Mouse (Mus musculus): ENCODE results near the gene Prex1. TPM values are rescaled to one million over a fixed set of nuclear protein-coding genes. Genes with fewer than 3 reads are reported as not detected.

The Prex1 gene
- polyA plus RNA-seq, 1 experiment from 2014 or later: 35.2 TPM

DNA sequence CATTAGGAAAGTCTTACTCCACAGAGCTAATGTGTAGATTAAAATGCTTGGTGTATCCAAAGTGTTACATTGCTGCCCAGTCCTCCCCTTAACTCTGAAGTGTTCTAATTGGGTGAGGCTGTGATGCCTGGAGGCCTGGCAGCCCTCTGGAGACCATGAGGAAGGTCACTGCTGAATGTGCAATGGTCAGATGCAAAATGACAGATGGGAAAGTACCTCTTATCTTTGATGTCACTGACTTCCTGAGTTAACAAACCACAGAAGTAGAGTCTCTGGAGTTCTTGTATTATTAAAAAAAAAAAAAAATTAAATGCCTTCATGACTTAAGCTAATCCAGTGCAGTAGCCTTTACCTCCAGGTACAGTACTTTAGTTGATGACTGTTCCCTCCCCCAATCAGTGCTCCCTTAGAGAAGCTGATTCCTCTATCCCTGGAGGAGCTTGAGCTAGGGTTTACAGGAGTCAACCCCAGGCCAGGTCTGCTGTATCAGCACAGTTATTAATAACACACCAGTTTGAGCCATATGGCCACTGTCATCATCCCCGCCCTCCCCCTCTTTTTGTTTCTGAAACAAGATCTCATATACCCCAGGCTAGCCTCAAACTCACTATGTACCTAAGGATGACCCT, 5.8 kb upstream of the Prex1 start:
- WGBS: 91% methylated on average over 1 of the region's 1 CpGs
- no peak for DNase-seq (ENCODE audit: low spot score)
- Histone ChIP-seq H3K36me3 (replicated peaks) (no peaks in the 10 kb centered on the region), H3K4me3 (no peak overlapping the region), H3K27me3 (replicated peaks; ENCODE audit: low read depth, poor library complexity, severe bottlenecking) (0 out of 2 replicates have a peak, but pooled peaks cover 9% of the 10 kb centered on the region), H3K9me3 (no peaks in the 10 kb centered on the region), H3K27ac (replicated peaks) (no peak overlapping the region), H3K4me1 (peaks cover 44% of the 10 kb centered on the region)

DNA sequence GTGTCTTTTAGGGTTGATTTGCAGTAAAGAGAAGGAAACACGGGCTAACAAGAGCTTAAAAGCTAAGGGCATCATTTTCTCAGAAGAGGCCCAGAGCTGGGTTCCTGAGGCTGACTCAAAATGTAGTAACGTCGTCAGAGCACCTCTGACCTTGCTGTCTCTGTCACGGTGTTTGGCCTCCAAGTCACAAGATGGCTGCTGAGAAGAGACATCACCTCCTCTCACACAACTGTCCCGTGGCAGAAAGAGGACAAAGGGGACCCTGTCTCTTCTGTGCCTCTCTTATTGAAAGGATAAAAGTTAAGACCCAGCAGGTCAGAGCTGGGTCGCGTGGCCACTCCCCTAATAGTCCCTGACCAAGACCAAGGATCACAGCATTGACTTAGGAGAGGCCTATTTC, 2.4 kb upstream of the Prex1 start:
- Histone ChIP-seq H3K9me3 (no peaks in the 10 kb centered on the region), H3K27ac (replicated peaks) (no peak overlapping the region), H3K36me3 (replicated peaks) (no peaks in the 10 kb centered on the region), H3K4me3 (no peak overlapping the region), H3K27me3 (replicated peaks; ENCODE audit: low read depth, poor library complexity, severe bottlenecking) (0 out of 2 replicates have a peak, but pooled peaks cover 9% of the 10 kb centered on the region), H3K4me1 (peaks cover 75% of the 10 kb centered on the region)
- 60% methylated on average over 7 of the region's 7 CpGs for WGBS
- no peak for DNase-seq (ENCODE audit: low spot score)

DNA sequence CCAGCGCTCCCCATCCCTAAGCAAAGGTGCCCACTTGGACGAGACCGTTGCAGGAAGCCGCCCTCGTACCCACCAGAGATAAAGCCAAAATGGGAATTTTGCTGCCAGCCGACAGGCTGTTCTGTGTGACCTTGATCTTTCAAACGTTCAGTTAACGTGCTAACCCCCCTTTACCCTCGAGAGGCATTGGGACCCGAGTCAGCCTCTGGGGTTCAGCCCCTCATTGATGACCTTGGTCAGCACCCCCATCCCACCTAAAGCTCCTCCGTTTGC, 731 bp upstream of the Prex1 start:
- peaks cover 7% of the 10 kb centered on the region; the same call in 1 of the 2 replicates for H3K36me3 ChIP-seq (replicated peaks)
- H3K27ac ChIP-seq (replicated peaks): peak overlapping the region; percentile 91
- peak overlapping the region; percentile 74 for H3K4me3 ChIP-seq
- 0 out of 2 replicates have a peak, but pooled peaks cover 9% of the 10 kb centered on the region for H3K27me3 ChIP-seq (replicated peaks; ENCODE audit: low read depth, poor library complexity, severe bottlenecking)
- H3K9me3 ChIP-seq: no peaks in the 10 kb centered on the region
- no peak for DNase-seq (ENCODE audit: low spot score)
- H3K4me1 ChIP-seq: peaks cover 83% of the 10 kb centered on the region
- WGBS: 13% methylated on average over 11 of the region's 11 CpGs

DNA sequence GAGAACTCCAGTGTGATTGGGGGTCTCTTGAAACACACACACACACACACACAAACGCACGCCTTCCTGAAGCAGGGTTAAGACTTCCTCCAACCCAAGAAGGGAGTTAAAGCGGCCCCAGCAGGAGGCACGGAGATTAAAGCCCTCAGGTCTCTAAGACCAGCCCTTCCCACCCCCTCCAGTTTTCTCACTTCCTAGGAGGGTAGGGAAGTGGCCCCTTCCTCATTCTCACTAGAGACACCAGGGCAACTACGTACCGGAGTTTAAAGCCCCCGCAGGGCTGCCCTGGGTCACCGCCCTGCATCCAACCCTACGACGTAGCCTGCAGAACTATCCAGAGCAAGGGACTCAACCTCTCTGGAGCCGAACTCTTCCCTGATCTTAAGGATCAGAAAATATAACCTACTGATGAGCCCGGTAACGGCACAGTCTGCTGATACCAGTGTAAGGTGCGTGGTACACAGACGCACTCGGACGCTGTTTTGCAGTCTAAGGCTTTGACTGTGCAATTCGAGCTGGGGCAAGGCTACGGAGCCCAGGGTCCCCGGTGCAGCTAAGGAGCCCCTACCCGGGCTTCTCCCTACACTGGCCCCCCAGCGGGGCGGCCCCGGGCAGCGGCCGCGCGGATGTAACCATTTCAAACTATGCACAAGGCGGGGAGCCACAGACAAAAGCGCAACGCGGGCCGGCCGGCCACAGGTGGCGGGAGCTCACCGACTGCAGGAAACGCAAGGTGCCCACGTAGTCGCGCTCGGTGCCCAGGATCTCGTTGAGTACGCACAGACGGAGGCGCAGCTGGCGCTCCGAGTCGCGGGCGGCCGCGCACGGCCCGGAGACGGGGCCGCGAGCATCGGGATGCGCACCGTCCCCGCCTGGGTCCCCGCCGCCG, 587 bp downstream of the Prex1 start:
- peaks cover 7% of the 10 kb centered on the region; the same call in 1 of the 2 replicates for H3K36me3 ChIP-seq (replicated peaks)
- no peaks in the 10 kb centered on the region for H3K9me3 ChIP-seq
- peak; percentile 78 for DNase-seq (ENCODE audit: low spot score)
- H3K4me1 ChIP-seq: peaks cover 90% of the 10 kb centered on the region
- under 1% methylated on average over 64 of the region's 64 CpGs for WGBS
- 0 out of 2 replicates have a peak, but pooled peaks cover 9% of the 10 kb centered on the region for H3K27me3 ChIP-seq (replicated peaks; ENCODE audit: low read depth, poor library complexity, severe bottlenecking)
- peak overlapping the region; percentile 74 for H3K4me3 ChIP-seq
- H3K27ac ChIP-seq (replicated peaks): peak overlapping the region; percentile 91

DNA sequence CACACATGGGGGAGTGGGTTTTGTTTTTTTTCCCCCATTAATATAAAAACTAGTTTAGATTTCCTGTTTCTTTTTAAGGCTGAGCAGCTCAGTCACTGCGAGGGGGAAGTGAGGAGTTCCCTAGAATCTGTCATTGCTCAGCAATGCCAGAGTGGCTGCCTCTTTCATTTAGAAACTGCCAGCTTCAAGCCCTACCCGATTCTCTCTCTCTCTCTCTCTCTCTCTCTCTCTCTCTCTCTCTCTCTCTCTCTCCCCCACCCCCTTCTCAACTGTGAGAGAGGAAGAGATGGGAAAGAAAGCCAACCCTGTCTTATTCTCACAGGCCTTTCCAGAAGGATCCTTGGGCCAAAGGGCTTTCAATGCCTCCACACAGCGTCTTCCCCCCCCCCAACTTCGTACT, 1.3 kb downstream of the Prex1 start:
- 1% methylated on average over 4 of the region's 4 CpGs for WGBS

DNA sequence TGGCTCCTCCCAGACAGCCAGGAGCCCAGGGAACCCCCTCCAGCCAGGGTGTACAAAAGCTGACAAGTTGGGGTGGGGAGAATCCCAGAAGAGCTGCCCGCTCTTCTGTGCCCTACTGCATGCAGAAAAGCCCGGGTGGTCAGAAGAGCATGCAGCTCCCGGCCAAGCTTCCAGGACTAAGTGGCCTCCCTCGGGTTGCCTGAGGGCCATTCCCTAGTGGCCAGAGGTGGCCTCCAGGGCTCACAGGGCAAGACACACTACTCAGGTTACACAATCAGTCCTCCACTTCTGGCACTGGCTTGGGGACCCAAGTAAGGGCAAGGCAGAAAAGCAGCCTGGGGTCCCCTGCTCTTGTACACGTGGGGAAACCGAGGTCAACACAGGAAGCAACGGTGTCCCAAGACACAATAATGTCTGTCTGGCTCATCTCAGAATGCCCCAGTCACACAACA, 1.9 kb downstream of the Prex1 start:
- H3K4me3 ChIP-seq: peak overlapping the region; percentile 74
- WGBS: 9% methylated on average over 7 of the region's 7 CpGs
- peaks cover 7% of the 10 kb centered on the region; the same call in 1 of the 2 replicates for H3K36me3 ChIP-seq (replicated peaks)
- peak overlapping the region; percentile 91 for H3K27ac ChIP-seq (replicated peaks)
- H3K4me1 ChIP-seq: peaks cover 86% of the 10 kb centered on the region
- no peaks in the 10 kb centered on the region for H3K9me3 ChIP-seq
- DNase-seq (ENCODE audit: low spot score): peak; percentile 50
- H3K27me3 ChIP-seq (replicated peaks; ENCODE audit: low read depth, poor library complexity, severe bottlenecking): 0 out of 2 replicates have a peak, but pooled peaks cover 9% of the 10 kb centered on the region

More for the DNA sequence above, 1.3 kb downstream of the Prex1 start:
- H3K4me3 ChIP-seq: peak overlapping the region; percentile 74
- H3K36me3 ChIP-seq (replicated peaks): peaks cover 7% of the 10 kb centered on the region; the same call in 1 of the 2 replicates
- 0 out of 2 replicates have a peak, but pooled peaks cover 9% of the 10 kb centered on the region for H3K27me3 ChIP-seq (replicated peaks; ENCODE audit: low read depth, poor library complexity, severe bottlenecking)
- peak overlapping the region; percentile 91 for H3K27ac ChIP-seq (replicated peaks)
- H3K9me3 ChIP-seq: no peaks in the 10 kb centered on the region
- H3K4me1 ChIP-seq: peaks cover 89% of the 10 kb centered on the region
- DNase-seq (ENCODE audit: low spot score): no peak

DNA sequence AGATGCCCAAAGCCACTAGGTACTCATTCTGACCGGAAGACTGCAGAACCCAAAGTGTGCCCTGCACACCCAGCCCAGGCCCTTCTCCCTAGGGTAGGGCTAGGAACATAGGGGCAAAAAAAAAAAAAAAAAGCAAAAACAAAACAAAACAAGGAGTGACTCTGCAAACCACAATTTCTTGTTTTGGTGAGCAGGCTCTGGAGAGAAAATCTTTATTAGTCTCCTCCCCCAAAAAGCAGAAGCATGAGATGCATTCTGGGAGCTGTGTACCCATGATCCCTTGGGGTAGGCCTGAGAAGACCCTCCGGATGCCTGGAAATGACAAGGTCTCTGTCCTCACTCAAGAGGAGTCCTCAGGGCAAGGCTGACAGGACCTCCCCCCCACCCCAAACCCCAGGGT, 3.7 kb downstream of the Prex1 start:
- Histone ChIP-seq H3K4me1 (peaks cover 77% of the 10 kb centered on the region), H3K4me3 (no peak overlapping the region)

DNA sequence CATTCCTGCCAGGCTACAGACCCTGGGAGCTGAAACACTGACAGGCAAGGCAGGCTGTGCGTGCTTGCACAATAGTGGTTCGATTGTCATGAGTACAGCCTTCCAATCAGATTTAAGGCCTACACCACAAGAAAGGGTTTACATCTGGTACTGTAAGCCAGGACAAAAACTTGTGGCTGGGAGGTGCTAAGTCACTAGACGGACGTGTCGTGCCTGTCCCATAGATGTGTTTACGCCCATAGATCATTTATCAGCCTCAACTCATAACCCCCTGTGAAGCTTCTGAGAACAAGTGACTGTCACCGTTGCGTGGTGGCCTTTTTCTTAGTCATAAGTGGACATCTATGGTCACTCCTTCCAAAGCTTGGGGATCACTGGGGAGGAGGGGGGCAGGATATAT, 5.3 kb downstream of the Prex1 start:
- Histone ChIP-seq H3K9me3 (peaks cover 5% of the 10 kb centered on the region; the same call in 1 of the 2 replicates), H3K27me3 (replicated peaks; ENCODE audit: low read depth, poor library complexity, severe bottlenecking) (no peaks in the 10 kb centered on the region), H3K27ac (replicated peaks) (no peak overlapping the region), H3K36me3 (replicated peaks) (peaks cover 30% of the 10 kb centered on the region), H3K4me1 (peaks cover 77% of the 10 kb centered on the region), H3K4me3 (no peak overlapping the region)
- WGBS: 86% methylated on average over 8 of the region's 8 CpGs
- DNase-seq (ENCODE audit: low spot score): no peak

More for the DNA sequence above, 3.7 kb downstream of the Prex1 start:
- no peak overlapping the region for H3K27ac ChIP-seq (replicated peaks)
- H3K27me3 ChIP-seq (replicated peaks; ENCODE audit: low read depth, poor library complexity, severe bottlenecking): 0 out of 2 replicates have a peak, but pooled peaks cover 1% of the 10 kb centered on the region
- 93% methylated on average over 2 of the region's 2 CpGs for WGBS
- peaks cover 3% of the 10 kb centered on the region; the same call in 1 of the 2 replicates for H3K9me3 ChIP-seq
- peaks cover 17% of the 10 kb centered on the region for H3K36me3 ChIP-seq (replicated peaks)
- no peak for DNase-seq (ENCODE audit: low spot score)

DNA sequence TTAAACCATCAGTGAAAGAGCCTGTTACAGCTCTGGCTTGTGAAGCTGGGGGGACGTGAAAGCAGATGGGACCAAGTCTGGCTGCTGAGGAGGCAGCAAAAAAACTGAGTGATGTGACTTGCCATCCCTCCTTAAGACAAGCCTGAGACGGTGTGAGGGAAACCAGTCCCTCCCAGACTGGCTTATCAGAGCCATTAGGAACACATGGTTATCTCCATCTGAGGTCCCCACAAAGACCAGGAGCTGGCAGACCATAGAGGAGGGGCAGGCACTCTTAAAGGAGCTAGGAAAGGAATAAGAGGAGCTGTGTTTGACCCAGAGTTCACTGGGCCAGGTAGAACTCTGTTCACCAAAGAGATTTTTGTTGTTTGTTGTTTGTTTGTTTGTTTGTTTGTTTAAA, 7.1 kb downstream of the Prex1 start:
- Histone ChIP-seq H3K4me3 (no peak overlapping the region), H3K27me3 (replicated peaks; ENCODE audit: low read depth, poor library complexity, severe bottlenecking) (no peaks in the 10 kb centered on the region), H3K36me3 (replicated peaks) (peaks cover 46% of the 10 kb centered on the region), H3K27ac (replicated peaks) (no peak overlapping the region), H3K9me3 (peaks cover 5% of the 10 kb centered on the region; the same call in 1 of the 2 replicates), H3K4me1 (peaks cover 68% of the 10 kb centered on the region)
- WGBS: 67% methylated on average over 2 of the region's 2 CpGs
- DNase-seq (ENCODE audit: low spot score): no peak

DNA sequence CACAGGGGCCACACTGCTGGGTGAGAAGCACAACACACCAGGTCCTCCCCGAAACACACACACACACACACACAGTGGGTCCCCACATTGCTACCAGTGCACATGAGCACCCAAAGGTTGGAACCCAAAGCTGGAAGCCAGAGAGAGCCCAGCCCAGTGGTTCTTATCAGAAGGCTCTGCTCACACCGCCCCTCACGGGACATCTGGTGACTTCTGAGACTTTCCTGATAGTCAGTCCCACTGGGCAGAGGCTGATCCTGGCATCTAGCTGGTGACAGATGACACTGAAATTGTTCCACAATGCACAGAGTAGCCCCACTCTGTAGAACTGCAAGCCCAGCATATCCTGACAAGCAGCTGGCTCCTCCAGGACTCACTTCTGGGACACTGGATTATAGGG, 10.1 kb downstream of the Prex1 start:
- Histone ChIP-seq H3K36me3 (replicated peaks) (peaks cover 38% of the 10 kb centered on the region), H3K9me3 (peaks cover 5% of the 10 kb centered on the region; the same call in 1 of the 2 replicates), H3K27ac (replicated peaks) (peak overlapping the region; percentile 52; the same call in 1 of the 2 replicates), H3K4me1 (peaks cover 62% of the 10 kb centered on the region), H3K4me3 (no peak overlapping the region), H3K27me3 (replicated peaks; ENCODE audit: low read depth, poor library complexity, severe bottlenecking) (no peaks in the 10 kb centered on the region)
- WGBS: 84% methylated on average over 3 of the region's 3 CpGs
- no peak for DNase-seq (ENCODE audit: low spot score)

DNA sequence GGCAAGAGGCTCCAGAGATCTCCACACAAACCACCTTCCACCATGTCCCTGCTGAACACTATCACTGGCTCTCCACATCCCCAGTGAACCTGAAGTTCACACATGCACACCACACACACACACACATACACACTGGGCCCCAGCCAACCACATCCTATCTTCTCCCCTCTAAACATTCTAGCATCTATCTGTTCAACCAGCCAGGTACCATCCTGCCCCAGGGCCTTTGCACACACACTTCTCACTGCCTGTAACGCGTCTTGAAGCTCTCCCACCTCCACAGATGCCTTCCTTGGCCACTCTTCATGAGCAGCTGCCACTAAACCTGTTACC, 11.6 kb downstream of the Prex1 start:
- peaks cover 44% of the 10 kb centered on the region for H3K36me3 ChIP-seq (replicated peaks)
- peaks cover 51% of the 10 kb centered on the region for H3K4me1 ChIP-seq
- DNase-seq (ENCODE audit: low spot score): no peak
- 91% methylated on average over 2 of the region's 2 CpGs for WGBS
- peaks cover 5% of the 10 kb centered on the region; the same call in 1 of the 2 replicates for H3K9me3 ChIP-seq
- no peak overlapping the region for H3K27ac ChIP-seq (replicated peaks)
- H3K4me3 ChIP-seq: no peak overlapping the region
- no peaks in the 10 kb centered on the region for H3K27me3 ChIP-seq (replicated peaks; ENCODE audit: low read depth, poor library complexity, severe bottlenecking)

DNA sequence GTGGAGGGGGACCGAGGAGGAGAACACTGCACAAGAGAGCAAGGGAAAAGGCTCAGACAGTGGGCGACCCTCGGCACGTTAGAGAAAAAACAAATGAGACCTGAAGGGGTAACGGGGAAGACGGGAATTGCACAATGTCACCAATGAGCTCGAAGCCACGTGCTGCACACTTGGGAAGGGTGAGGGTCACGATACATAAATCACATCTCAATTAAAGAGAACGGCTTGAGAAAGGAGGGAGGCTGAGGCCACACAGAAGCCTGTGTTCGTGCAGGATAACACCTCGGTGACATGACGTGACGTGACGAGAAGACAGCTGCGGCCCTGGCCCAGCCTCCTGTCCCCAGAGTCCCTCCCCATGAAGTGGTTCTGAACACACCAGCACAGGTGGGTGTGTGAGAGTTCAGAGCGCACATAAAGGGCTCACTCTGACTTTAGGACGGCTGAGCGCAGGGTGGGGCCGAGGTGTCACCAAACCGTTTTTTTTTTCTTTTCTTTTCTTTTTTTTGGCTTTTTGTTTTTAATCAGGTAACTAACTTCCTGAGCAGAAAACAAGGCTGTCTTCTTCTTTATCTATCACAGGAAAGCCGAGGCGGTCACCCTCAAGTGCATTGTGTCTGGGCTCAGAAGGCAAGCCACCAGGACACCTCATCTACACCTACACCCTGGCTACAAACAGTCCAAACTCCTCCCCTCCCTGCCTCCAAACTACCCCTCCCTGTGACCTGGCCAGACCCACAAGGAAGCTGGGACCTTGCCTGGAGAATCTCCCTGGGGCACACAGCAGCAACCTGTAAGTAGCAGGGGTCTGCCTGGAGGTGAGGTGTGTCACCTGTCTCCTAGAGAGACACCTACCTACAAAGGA, 12.2 kb downstream of the Prex1 start:
- Histone ChIP-seq H3K4me1 (peaks cover 47% of the 10 kb centered on the region), H3K27me3 (replicated peaks; ENCODE audit: low read depth, poor library complexity, severe bottlenecking) (no peaks in the 10 kb centered on the region), H3K9me3 (peaks cover 5% of the 10 kb centered on the region; the same call in 1 of the 2 replicates), H3K4me3 (no peak overlapping the region), H3K27ac (replicated peaks) (no peak overlapping the region), H3K36me3 (replicated peaks) (peaks cover 44% of the 10 kb centered on the region)
- WGBS: 71% methylated on average over 23 of the region's 23 CpGs
- no peak for DNase-seq (ENCODE audit: low spot score)

Data from embryonic facial prominence, embryonic 10.5 days (tissue).